Comparison of ENCODE assay signal across 24 mouse cellular contexts in the genomic region with DNA sequence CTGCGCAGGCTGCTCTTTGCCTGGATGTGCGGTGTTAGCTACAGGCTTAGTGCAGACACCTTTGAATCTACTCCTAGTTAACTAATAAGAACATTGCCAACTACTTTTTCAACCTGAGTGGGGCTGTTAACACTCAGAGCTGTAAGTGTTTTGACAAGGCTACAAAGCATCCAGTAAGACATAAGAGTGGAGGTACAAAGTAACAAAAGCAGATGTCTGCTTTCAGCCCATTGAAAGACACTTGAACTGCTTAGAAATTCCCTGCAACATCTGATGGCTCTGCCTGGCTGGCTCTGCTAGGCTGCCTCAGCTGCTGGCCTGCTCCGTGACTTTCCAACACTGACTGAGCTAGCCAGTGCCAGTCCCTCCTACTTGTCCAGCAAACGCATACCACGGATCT.
DNase-seq lines count a peak whose midpoint lies in the region; ATAC-seq and TF ChIP-seq lines count a peak whose summit lies in the region.
"Had no signal": no experiment of that assay in that cellular context is flagged by ENCODE, and none has a peak within 500 bp of the region (broad histone marks: within the 10 kb centered on the region; RNA-seq: fewer than 3 reads in every experiment).

No protein-coding gene starts in this region.

- peak; percentile 70 for ATAC-seq in forebrain, embryonic 12.5 days (ENCODE audit: low FRiP score)
- no peak; the same call in 1 of the 2 replicates for ATAC-seq in forebrain, postnatal 0 days
- 0 out of 2 replicates have a peak, but pooled peaks have one; percentile 51 for ATAC-seq in forebrain, embryonic 15.5 days (replicated peaks)
- ATAC-seq in megakaryocyte, adult 5-6 weeks (ENCODE audit: poor library complexity, severe bottlenecking) = no peak
- ATAC-seq: hindbrain, postnatal 0 days; intestine, embryonic 16.5 days; midbrain, embryonic 15.5 days had no signal

- no peak overlapping the region for H3K4me3 ChIP-seq in forebrain, embryonic 12.5 days (replicated peaks)
- no peak overlapping the region for H3K4me3 ChIP-seq in forebrain, postnatal 0 days (ENCODE audit: low read depth, low read length)
- no peak overlapping the region for H3K4me3 ChIP-seq in heart, embryonic 10.5 days
- H3K4me3 ChIP-seq in forebrain, embryonic 15.5 days = no peak overlapping the region
- H3K4me3 ChIP-seq: limb, embryonic 13.5 days; liver, embryonic 13.5 days; megakaryocyte, embryonic 14.5 days; midbrain, embryonic 15.5 days; neural tube, embryonic 12.5 days had no signal

- H3K9ac ChIP-seq in forebrain, embryonic 12.5 days = no peak overlapping the region
- no peak overlapping the region for H3K9ac ChIP-seq in forebrain, postnatal 0 days
- H3K9ac ChIP-seq in forebrain, embryonic 15.5 days (replicated peaks) = no peak overlapping the region
- H3K9ac ChIP-seq: limb, embryonic 13.5 days; liver, embryonic 13.5 days; midbrain, embryonic 15.5 days; neural tube, embryonic 12.5 days had no signal

- TF ChIP-seq CTCF in forebrain, postnatal 0 days (IDR thresholded peaks at IDR 0.05; ENCODE audit: low read depth) = no peak

- H3K27me3 ChIP-seq in forebrain, embryonic 12.5 days = no peaks in the 10 kb centered on the region
- no peaks in the 10 kb centered on the region for H3K27me3 ChIP-seq in forebrain, postnatal 0 days (ENCODE audit: insufficient read depth, low read length)
- peaks cover 53% of the 10 kb centered on the region for H3K27me3 ChIP-seq in heart, embryonic 10.5 days (ENCODE audit: insufficient read depth, poor library complexity, severe bottlenecking)
- H3K27me3 ChIP-seq in forebrain, embryonic 15.5 days = no peaks in the 10 kb centered on the region
- H3K27me3 ChIP-seq: liver, embryonic 13.5 days; megakaryocyte, embryonic 14.5 days; midbrain, embryonic 15.5 days; neural tube, embryonic 12.5 days had no signal

- no peak overlapping the region for H3K4me2 ChIP-seq in forebrain, embryonic 12.5 days
- no peak overlapping the region for H3K4me2 ChIP-seq in forebrain, postnatal 0 days (ENCODE audit: low read depth)
- H3K4me2 ChIP-seq in forebrain, embryonic 15.5 days (replicated peaks) = no peak overlapping the region
- H3K4me2 ChIP-seq: limb, embryonic 13.5 days; liver, embryonic 13.5 days; midbrain, embryonic 15.5 days; neural tube, embryonic 12.5 days had no signal

- 52% methylated on average over 5 of the region's 5 CpGs for WGBS in forebrain, embryonic 12.5 days
- WGBS in forebrain, postnatal 0 days = 34% methylated on average over 5 of the region's 5 CpGs
- 49% methylated on average over 5 of the region's 5 CpGs for WGBS in heart, embryonic 10.5 days
- WGBS in forebrain, embryonic 15.5 days = 48% methylated on average over 5 of the region's 5 CpGs

- H3K36me3 ChIP-seq in forebrain, embryonic 12.5 days (replicated peaks) = no peaks in the 10 kb centered on the region
- H3K36me3 ChIP-seq in forebrain, postnatal 0 days (ENCODE audit: insufficient read depth) = no peaks in the 10 kb centered on the region
- H3K36me3 ChIP-seq in heart, embryonic 10.5 days = no peaks in the 10 kb centered on the region
- no peaks in the 10 kb centered on the region for H3K36me3 ChIP-seq in forebrain, embryonic 15.5 days
- H3K36me3 ChIP-seq: limb, embryonic 13.5 days; liver, embryonic 13.5 days; midbrain, embryonic 15.5 days; neural tube, embryonic 12.5 days had no signal

- no peak for DNase-seq in forebrain, postnatal 0 days
- peak; percentile 78 for DNase-seq in heart, embryonic 10.5 days (ENCODE audit: low spot score)
- DNase-seq in heart, adult 9 months (ENCODE audit: low spot score in 2 of 2) = no peak
- peak; percentile 22 for DNase-seq in heart, postnatal 4 days
- DNase-seq in heart, postnatal 36 days = no peak
- DNase-seq: adrenal gland, postnatal 10 days; cerebellum, adult 2 months; cerebellum, postnatal 25 days; kidney, adult 9 months; kidney, postnatal 36 days; layer of hippocampus, postnatal 36 days; liver, embryonic 13.5 days; lung, adult 2 months; right cerebral cortex, postnatal 14 days had no signal

- no peak overlapping the region for H3K27ac ChIP-seq in forebrain, embryonic 12.5 days
- H3K27ac ChIP-seq in forebrain, postnatal 0 days (ENCODE audit: low read depth, low read length) = no peak overlapping the region
- no peak overlapping the region for H3K27ac ChIP-seq in heart, embryonic 10.5 days
- H3K27ac ChIP-seq in forebrain, embryonic 15.5 days (replicated peaks) = no peak overlapping the region
- H3K27ac ChIP-seq: hindbrain, postnatal 0 days; limb, embryonic 13.5 days; liver, embryonic 13.5 days; midbrain, embryonic 15.5 days; neural tube, embryonic 12.5 days; stomach, postnatal 0 days had no signal

- intact Hi-C loops in heart, postnatal 36 days (cut with DNase I) = no loop called here

- peaks cover 5% of the 10 kb centered on the region; the same call in 1 of the 2 replicates for H3K4me1 ChIP-seq in forebrain, embryonic 12.5 days
- H3K4me1 ChIP-seq in forebrain, postnatal 0 days (ENCODE audit: insufficient read depth) = no peaks in the 10 kb centered on the region
- no peaks in the 10 kb centered on the region for H3K4me1 ChIP-seq in heart, embryonic 10.5 days
- peaks cover 4% of the 10 kb centered on the region; the same call in 1 of the 2 replicates for H3K4me1 ChIP-seq in forebrain, embryonic 15.5 days
- H3K4me1 ChIP-seq: liver, embryonic 13.5 days; megakaryocyte, embryonic 14.5 days; midbrain, embryonic 15.5 days; neural tube, embryonic 12.5 days had no signal

- no peaks in the 10 kb centered on the region for H3K9me3 ChIP-seq in forebrain, embryonic 12.5 days
- H3K9me3 ChIP-seq in forebrain, postnatal 0 days (ENCODE audit: low read length) = no peaks in the 10 kb centered on the region
- no peaks in the 10 kb centered on the region for H3K9me3 ChIP-seq in heart, embryonic 10.5 days
- no peaks in the 10 kb centered on the region for H3K9me3 ChIP-seq in forebrain, embryonic 15.5 days
- H3K9me3 ChIP-seq: limb, embryonic 13.5 days; liver, embryonic 13.5 days; midbrain, embryonic 15.5 days; neural tube, embryonic 12.5 days had no signal

Comparison
In these comparisons a context has a peak if more than half of its experiments do, and no peak if none do; other contexts are left out.
1. ATAC-seq: peak in forebrain, embryonic 12.5 days (single experiment) and forebrain, embryonic 15.5 days (single experiment); none in forebrain, postnatal 0 days (single experiment) and megakaryocyte, adult 5-6 weeks (single experiment).
2. DNase-seq: peak in heart, embryonic 10.5 days (single experiment) and heart, postnatal 4 days (single experiment); none in forebrain, postnatal 0 days (single experiment), heart, adult 9 months (0 of 2) and heart, postnatal 36 days (0 of 2).